Mouse (Mus musculus) kidney, adult 10 weeks (tissue): ENCODE measurements around the gene Tnnt2. TPM values are rescaled to one million over a fixed set of nuclear protein-coding genes. Genes with fewer than 3 reads are reported as not detected.

Experiments used
- polyA plus RNA-seq: library from polyadenylated mRNA; stranded (reverse); fragments of 350-450 nt; fragmentation: Illumina TruSeq; extraction: RNeasy Lipid Tissue Mini Kit (QIAGEN cat#74804); gene quantifications from one replicate; pipeline ENCODE4 v1.2.3, GENCODE M21; 2014; ENCODE audit warnings: low read depth, low replicate concordance

The Tnnt2 gene
- not detected for polyA plus RNA-seq

DNA sequence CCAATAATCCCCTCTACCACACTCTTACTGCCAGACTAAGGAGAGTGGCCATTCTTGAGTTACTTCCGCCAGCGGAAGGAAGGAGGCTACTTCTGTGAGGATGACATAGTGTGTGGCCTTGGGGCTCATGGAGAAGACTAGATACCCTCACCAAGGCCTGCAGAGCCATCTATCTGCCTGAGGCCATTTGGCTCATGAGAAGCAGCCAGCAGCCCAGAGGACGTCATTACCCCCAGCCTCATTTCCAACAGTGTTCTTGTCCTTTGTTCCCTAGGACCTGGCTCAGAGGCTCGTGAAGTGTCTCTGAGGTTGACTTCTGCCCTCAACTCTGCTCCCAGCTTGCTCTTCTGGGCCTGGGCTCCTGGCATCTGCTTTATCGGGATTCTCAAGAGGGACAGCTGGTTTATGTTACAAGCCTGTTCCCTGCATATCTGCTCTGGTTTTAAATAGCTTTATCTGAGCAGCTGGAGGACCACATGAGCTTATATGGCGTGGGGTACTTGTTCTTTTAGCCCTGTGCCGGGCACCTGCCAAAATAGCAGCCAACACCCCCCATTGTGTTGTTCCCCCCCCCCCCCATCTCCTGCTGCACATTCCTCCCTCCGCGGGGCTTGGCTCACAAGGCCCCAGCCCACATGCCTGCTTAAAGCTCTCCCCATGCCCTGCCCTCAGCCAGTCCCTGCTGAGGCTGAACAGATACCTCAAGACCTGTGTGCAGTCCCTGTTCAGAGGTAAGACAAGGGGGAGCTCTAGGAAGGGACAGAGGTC is at the start of gene Tnnt2:
Gene Tnnt2, plus strand, starts transcription at position 639 of the 768 bp plus-strand sequence.

DNA sequence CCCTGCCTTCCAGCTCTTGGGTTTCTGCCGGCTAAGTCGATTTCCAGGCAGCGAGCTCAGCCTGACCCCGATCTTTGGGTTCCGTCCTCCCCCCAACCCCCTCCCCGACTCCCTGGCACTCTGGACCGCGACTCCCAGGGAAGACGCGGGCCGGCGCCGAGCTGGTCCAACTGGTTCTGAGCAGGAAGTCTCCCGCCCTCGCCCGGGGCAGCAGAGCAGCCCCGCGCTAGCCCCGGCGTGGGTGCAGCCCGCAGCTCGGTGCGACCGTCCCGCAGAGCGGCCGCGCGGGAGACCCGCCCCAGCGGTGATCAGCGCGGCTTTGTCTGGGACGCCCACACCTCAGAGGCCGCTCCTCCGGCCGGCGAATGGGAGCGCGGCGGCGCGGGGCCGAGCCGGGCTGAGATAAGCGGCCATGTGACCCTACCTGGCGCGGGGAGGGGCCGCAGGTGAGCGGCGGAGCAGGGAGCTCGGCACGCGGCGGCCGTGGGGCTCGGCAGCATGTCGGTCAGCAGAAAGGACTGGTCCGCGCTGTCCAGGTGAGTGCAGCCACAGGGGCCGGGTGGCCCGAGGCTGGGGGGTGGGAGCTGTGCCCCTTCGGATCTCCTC is 17.6 kb upstream of the Tnnt2 start, which contains the start of gene Lad1:
Gene Lad1, plus strand, starts transcription at position 118 of the 606 bp plus-strand sequence.

Other genes with a start within 250 kb of the Tnnt2 start
- gene Nav1, start 229.1 kb upstream of the Tnnt2 start, polyA plus RNA-seq = 3.2 TPM
- gene Csrp1, start 116.3 kb upstream of the Tnnt2 start, polyA plus RNA-seq = 20.7 TPM
- 0.89 TPM for gene Phlda3, start 70.2 kb upstream of the Tnnt2 start, polyA plus RNA-seq
- not detected for gene Tnni1, start 56.9 kb upstream of the Tnnt2 start, polyA plus RNA-seq
- gene Lad1, start 17.8 kb upstream of the Tnnt2 start, polyA plus RNA-seq = 8.3 TPM
- gene Pkp1, start 82.9 kb downstream of the Tnnt2 start, polyA plus RNA-seq = not detected
- not detected for gene Igfn1, start 170.0 kb downstream of the Tnnt2 start, polyA plus RNA-seq
- 6.1 TPM for gene Tmem9, start 171.8 kb downstream of the Tnnt2 start, polyA plus RNA-seq
- gene Ascl5, start 214.4 kb downstream of the Tnnt2 start, polyA plus RNA-seq = not detected
- gene Cacna1s, start 216.4 kb downstream of the Tnnt2 start, polyA plus RNA-seq = not detected